Mouse (Mus musculus): ENCODE results near the gene Lrrc58. TPM values are rescaled to one million over a fixed set of nuclear protein-coding genes. Genes with fewer than 3 reads are reported as not detected.

Lrrc58 gene
- 18.9 and 34.5 TPM in 2 replicates for polyA plus RNA-seq (2012; rRNA removed)

DNA sequence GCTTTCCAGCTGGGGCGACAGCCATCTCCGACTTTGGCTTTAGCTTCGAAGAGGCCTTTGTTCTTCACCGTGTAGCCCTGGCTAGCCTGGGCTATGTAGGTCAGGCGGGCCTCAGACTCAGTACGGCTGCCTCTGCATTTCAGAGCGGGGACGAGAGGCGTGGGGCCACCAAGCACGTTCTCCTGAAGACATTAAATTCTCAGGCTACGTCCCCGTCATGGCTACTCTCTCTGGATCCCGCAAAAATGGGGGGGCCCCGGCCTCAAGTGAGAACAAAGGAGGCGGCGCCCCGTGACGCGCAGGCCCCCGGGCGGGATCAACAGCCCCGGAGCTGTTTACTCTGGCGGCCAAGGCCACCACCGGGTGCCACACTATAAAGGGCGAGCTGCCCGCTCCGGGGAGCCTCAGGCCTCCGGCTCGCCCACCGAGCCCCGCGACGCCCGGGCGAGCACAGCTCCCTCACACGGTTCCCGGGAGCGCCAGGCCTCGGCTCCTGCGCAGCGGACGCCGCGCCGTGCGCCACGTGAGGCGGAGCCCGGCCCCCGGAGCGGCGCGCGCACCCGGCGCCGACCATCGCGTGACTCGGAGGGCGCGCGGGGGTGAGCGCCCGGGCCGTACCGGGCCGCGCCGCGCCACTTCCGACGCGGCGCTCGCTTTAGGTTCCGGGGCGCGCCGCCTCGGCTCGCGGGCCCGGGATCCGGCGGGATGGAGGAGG lies at the start of gene Lrrc58:
Gene Lrrc58 (plus strand): TSS at position 599 of the 715 bp plus-strand sequence.

DNA sequence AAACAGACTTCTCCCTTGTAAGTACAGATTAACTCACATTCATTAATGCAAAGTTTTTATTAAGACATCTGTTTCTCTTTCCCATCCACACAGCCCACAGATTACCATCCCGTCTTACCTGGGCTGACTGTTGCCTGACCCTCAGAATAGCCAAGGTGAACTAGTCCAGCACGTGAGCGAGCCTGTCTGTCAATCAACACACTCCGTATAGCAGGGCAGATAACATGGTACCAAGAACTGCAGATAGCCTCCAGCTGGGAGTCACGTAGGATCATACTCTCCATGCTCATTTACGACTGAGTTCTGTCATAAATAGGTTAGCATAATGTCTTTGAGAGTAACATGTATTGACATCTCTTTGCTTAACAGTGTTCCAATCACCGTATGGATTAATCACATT lies 7.2 kb upstream of the Lrrc58 start, which contains the start of gene Gm36028:
Gene Gm36028 (minus strand): TSS at position 118 of the 400 bp plus-strand sequence.

DNA sequence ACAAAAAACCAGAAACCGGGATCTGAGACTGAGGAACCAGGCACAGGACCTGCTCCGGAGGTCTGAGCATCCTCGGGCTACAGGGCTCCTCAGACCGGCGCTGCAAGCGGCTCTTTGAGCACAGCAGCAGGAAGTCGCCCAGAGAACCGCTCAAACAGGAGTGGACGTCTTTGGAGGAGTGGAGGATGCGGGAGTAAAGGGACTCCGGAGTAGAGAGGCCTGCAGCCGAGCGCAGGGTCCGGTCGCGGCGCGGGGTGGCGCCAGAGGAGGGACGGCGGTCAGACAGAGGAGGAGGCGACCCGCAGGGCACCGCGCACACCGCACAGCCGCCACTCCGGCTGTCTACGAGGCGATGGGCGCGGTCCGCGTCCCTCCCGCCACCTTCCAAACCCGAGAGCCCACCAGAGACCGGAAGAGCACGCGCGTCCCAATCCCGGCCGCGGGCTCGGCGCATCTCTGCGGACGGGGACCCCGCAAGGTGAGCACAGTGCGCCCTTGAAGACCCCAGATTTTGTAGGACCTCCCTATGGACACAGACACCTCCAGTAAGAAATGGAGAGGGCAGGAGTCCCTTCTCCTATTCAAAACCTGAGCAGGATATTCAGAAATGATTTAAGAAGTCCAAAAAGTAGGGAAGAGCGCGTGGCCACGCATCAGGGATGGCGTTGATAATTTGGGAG lies 48.1 kb downstream of the Lrrc58 start, which contains the start of gene Gpr156:
Gene Gpr156 (plus strand): TSS at position 359 of the 680 bp plus-strand sequence.

Other genes with a start within 250 kb of the Lrrc58 start
- gene Ndufb4, start 213.9 kb upstream of the Lrrc58 start, polyA plus RNA-seq (2012; rRNA removed): 17.7 and 52.6 TPM in 2 replicates
- gene Fstl1, start 91.5 kb upstream of the Lrrc58 start, polyA plus RNA-seq (2012; rRNA removed): 121 and 202 TPM in 2 replicates
- 0.40 and 0.42 TPM in 2 replicates for gene Gm36028, start 7.2 kb upstream of the Lrrc58 start, polyA plus RNA-seq (2012; rRNA removed)
- 3.2 and 3.5 TPM in 2 replicates for gene Gpr156, start 48.1 kb downstream of the Lrrc58 start, polyA plus RNA-seq (2012; rRNA removed)
- 39.0 and 40.5 TPM in 2 replicates for gene Gsk3b, start 220.6 kb downstream of the Lrrc58 start, polyA plus RNA-seq (2012; rRNA removed)

All from central nervous system, embryonic 11.5 days (tissue).